Mouse (Mus musculus) c-Kit-positive CD71-positive TER-119-positive erythroid progenitor cells, embryonic 14.5 days (primary cell): ENCODE data around the gene Mybbp1a.

Experiments
- DNase-seq: peaks from one replicate; pipeline ENCODE4 v3.0.0-alpha.2; 2013; ENCODE audit warnings: low spot score

Gene Mybbp1a

GRCm38 (mm10) chr11:72478228-72478627 is 37.1 kb downstream of the Mybbp1a start:
- DNase-seq: no peak

DNA sequence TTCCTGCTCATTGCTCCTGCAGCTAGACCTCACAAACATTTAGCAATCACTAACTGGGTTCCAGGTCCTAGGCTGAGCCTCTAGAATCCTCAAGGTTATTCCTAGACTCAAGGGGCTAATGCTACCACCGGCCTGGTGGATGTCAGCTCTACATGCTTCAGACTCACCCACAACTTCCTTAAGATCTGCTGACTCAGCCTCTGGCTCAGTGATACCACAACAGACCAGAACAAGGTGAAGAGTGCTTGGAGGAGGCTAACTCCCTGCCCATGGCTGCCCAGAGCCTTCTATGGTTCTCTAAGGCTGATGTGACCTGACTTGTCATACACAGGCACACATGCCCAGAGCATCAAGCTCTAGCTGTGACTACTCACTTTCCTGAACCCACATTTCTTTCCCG is 38.3 kb downstream of the Mybbp1a start:
- no peak for DNase-seq

- DNase-seq: no peak
These were observed 40.2 kb downstream of the Mybbp1a start for GRCm38 (mm10) chr11:72481313-72481712.

DNA sequence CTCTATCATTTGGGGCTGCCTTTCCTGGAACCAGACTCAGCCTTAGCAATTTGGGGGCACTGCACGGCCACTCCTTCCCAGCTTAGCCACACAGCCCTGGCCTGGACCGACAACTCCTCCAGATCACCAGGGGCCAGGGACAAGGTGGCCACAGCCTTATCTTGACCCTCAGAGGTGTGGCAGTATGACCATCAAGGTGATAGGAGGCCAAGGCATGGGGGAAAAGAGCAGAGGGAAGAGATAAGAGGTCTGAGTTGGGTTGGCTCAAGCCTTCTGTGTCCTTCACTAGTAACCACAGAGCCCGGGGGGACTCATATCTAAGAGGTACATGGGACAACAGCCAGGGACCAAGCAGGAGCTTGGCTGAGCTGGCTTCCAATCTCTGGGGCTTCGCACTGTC is 40.8 kb downstream of the Mybbp1a start:
- peak; percentile 34 for DNase-seq

GRCm38 (mm10) chr11:72484549-72484948 is 43.4 kb downstream of the Mybbp1a start:
- DNase-seq: no peak

DNA sequence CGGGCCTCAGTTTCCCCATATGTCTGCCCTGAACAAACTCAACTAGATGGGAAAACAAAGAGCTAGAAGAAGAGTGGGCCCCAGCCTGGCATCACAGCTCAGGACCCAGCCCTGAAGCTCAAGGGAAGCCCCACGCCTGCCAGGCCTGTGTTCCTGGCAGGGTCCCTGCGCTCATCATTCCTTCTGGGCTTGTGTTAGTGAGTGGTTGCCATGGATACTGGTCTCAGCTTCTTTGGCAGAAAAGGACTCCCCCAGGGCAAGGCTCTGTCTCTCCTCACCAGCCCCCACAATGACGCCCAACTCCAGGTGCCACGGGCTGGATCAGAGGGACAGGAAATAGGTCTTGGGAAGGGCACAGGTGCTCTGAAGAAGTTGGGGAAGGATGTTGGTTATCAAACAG is 44.0 kb downstream of the Mybbp1a start:
- no peak for DNase-seq

GRCm38 (mm10) chr11:72485960-72486359 is 44.8 kb downstream of the Mybbp1a start:
- no peak for DNase-seq

- no peak for DNase-seq
These were observed 46.0 kb downstream of the Mybbp1a start for GRCm38 (mm10) chr11:72487171-72487570.

- no peak for DNase-seq
These were observed 46.6 kb downstream of the Mybbp1a start for GRCm38 (mm10) chr11:72487739-72488138.

DNA sequence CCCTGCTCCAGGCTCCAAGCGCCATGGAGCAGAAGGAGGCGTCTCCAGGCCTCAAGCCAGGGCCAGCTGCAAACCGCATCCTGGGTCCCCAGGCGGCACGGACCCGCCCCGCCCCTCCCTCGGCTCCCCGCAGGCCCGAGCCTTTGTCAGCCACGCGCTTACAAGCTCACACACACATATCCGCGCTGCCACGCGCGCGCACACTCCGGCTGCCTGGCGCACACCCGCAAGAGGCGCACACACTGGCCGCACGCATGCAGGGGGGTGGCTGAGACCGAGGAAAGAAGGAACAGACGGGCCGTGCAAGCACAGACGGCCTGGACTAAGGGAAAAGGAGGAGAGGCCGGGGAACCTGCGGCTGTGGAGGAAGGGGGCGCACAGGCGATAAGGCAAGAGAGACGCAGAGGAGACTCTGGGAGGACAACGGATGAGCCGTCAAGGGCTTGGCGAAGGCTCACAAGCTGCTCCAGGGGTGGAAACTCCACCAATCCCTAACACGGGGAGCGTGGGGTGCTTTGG is 47.7 kb downstream of the Mybbp1a start:
- no peak for DNase-seq

- no peak for DNase-seq
These were observed 48.2 kb downstream of the Mybbp1a start for GRCm38 (mm10) chr11:72489397-72489796.

DNA sequence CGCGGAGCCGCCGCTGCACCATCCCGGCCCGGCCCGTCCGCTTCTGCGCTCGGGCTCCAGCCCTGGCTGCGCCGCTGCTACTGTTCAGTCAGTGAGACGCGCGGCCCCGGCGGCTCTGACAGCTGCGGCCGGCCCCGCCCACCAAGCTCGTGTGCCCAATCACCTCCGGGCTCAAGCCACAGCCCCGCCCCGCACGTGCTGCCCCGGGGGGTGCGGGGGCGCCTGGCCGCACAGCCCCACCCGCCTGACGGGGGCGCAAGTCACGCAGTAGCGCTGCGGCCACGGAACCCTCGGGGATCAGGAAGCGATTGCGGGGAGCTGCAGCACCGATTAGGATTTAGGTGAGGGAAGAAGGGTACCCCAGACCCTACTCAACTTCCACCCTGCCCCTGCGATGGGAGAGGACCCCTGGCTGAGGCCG is 48.7 kb downstream of the Mybbp1a start, which contains the start of gene Spns2:
Gene Spns2, minus strand, starts transcription at position 24 of the 421 bp plus-strand sequence.
- DNase-seq: peak; percentile 64

DNA sequence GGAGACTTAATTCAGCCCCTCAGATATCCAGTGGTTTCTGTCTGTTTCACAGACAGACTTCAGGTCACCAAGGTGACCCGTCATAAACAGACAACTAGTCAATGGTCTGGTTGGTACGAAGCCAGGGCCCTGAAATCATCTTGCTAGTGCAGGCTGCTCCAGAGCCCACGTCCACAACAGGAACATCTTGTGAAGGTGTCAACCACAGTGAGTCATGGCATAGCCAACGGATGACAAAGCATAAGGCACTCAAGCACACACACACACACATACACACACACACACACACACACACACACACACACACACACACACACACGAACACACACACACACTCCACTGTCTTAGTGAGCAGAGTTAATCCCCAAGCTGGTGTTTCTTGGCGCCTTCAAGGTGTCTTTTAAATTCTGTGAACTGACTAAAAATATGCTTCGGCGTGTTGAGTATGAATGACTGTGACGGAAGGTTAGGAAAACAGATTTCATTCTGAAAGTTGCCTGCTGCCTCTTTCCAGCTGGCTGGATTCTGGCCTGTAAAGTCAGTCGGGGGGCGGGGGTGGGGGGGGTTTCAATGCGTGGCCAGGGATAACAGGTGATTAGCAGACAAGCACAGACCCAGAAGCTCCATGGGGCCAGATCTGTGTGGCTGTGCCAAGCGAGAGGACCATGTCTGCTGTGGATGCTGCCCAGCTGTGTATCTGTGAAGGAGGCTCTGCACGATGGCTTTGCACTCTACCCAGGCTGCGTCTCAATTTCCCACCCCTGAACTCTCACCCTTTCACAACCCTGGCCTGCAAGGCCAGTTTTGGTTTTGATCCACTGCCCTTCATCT is 50.2 kb downstream of the Mybbp1a start:
- DNase-seq: no peak

GRCm38 (mm10) chr11:72494046-72494988 is 53.2 kb downstream of the Mybbp1a start:
- no peak for DNase-seq

- DNase-seq: no peak
These were observed 54.9 kb downstream of the Mybbp1a start for GRCm38 (mm10) chr11:72496066-72496465.

DNA sequence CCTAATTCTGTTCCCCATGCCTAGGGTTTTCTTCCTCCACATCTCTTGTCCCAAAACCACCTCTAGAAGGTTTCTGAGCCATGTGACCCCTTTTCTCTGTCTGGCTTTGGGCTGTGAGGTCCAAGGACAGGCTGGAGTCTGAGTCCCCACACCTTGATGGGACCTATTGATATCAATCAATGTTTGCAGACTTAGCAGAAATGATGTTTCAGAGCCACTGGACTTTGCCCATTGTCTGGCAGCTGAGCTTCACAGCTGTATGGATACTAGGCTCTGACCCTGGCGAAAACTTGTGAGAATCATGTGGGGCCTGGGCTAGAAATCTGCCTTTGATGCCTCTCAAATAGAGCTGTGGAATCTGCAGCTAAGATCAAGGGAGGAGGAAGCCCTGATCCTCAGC is 55.6 kb downstream of the Mybbp1a start:
- no peak for DNase-seq

DNA sequence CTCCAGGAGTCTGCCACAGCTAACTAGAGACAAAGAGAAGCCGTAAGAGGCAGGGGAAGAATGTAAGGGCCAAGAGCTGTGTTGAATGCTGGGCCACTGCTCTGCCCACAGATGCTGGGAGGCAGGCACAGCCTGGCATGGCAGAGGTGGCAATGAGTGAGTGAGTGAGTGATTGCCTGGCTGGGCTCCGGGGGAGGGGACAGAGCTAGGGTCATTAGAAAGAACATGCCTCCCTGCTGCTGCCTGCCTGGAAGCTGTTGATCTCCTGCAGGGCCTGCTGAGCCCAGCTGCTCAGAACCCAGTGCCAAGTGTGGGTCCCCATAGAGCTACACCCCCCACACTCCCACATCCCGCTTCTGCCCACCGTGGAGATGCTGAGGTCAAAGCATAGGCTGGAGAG is 56.2 kb downstream of the Mybbp1a start:
- DNase-seq: no peak

DNA sequence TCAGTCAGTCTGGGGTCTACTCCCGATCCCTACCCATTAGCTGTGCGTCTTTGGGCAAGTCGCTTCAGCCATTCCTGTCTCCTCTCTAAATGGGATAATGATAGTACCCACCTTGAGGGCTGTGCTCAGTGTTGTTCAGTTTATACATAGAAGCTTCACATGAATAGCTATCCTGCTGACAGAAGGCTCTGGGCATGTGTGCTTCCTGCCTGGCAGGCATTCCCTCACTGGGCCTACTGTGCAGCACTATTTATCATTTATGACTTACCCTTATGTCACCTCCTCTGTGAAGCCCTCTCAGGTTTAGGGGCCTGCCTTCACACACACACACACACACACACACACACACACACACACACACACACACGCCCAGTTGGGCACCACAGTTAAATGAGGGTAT is 59.0 kb downstream of the Mybbp1a start:
- DNase-seq: no peak
